Mouse (Mus musculus) heart, postnatal 0 days (tissue): ENCODE results near the gene Pbxip1.

Experiments
- CTCF ChIP-seq: IDR thresholded peaks from 2 replicates; pipeline ENCODE4 v1.5.1; 2016; ENCODE audit warnings: antibody characterized with exemption, control low read depth, low read depth
- EP300 ChIP-seq: IDR thresholded peaks from 2 replicates; pipeline ENCODE4 v1.6.1; 2016; ENCODE audit warnings: antibody characterized with exemption, low read depth

DNA sequence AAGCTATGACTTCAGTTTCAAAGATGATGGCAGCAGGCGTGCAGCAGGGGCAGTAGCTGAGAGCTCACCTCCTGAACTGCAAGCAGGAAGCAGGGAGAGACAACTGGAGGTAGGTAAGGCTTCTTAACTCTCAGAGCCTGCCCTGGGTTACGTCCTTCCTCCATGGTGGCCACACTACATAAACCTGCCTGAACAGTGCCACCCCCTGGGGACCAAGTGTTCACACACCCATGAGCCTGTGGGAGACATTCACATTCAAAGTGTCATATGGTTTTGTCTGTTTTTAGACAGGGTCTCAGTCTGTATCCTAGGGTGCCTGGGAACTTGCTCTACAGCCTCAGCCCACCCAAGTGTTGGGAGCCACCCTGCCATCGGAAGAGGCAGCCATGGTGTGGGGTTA is 54.3 kb downstream of the Pbxip1 start:
- no peak for TF ChIP-seq CTCF
- no peak for TF ChIP-seq EP300
